Mouse (Mus musculus) limb, embryonic 14.5 days (tissue): ENCODE data around the gene Gm10750. TPM values are rescaled to one million over a fixed set of nuclear protein-coding genes. Genes with fewer than 3 reads are reported as not detected.
"Not testable (repeated sequence)": the region's sequence is repeated elsewhere in the genome, so short reads cannot be mapped to it uniquely, and the experiment has no call there.

ENCODE experiments used
- ATAC-seq: fragments of 200-750 bp; cut with Nextera tagmentation; 2 replicates; pipeline ENCODE4 v1.8.0; 2017; ENCODE audit warnings: low read depth, moderate number of reproducible peaks, moderate TSS enrichment; ENCODE audit not compliant: low FRiP score
- DNase-seq: peaks from one replicate; pipeline ENCODE4 v3.0.0-alpha.2; 2015; ENCODE audit warnings: low spot score
- H3K27ac ChIP-seq: fragments of 300-500 bp; sonication (generic); replicated peaks from 2 replicates; pipeline ENCODE4 v1.5.1; 2014; ENCODE audit warnings: low read depth, mild to moderate bottlenecking, low read length, moderate library complexity, mixed read lengths
- H3K27me3 ChIP-seq: fragments of 300-500 bp; sonication (generic); 2 replicates; pipeline ENCODE4 v1.6.1; 2014; ENCODE audit warnings: low read length, mixed read lengths; ENCODE audit not compliant: control insufficient read depth, insufficient read depth
- H3K36me3 ChIP-seq: fragments of 300-500 bp; sonication (generic); 2 replicates; pipeline ENCODE4 v1.6.1; 2014; ENCODE audit warnings: mild to moderate bottlenecking, low read length, moderate library complexity, mixed read lengths; ENCODE audit not compliant: control insufficient read depth, insufficient read depth
- H3K4me1 ChIP-seq: fragments of 300-500 bp; sonication (generic); 2 replicates; pipeline ENCODE4 v1.6.1; 2014; ENCODE audit warnings: antibody characterized with exemption, low read length, mixed read lengths; ENCODE audit not compliant: control insufficient read depth, insufficient read depth
- H3K4me2 ChIP-seq: fragments of 300-500 bp; sonication (generic); replicated peaks from 2 replicates; pipeline ENCODE4 v1.6.1; 2014; ENCODE audit warnings: low read depth, mild to moderate bottlenecking, low read length, moderate library complexity; ENCODE audit not compliant: severe bottlenecking
- H3K4me3 ChIP-seq: fragments of 300-500 bp; sonication (generic); replicated peaks from 2 replicates; pipeline ENCODE4 v1.5.1; 2014; ENCODE audit warnings: low read length
- H3K9ac ChIP-seq: fragments of 300-500 bp; sonication (generic); 2 replicates; pipeline ENCODE4 v1.6.1; 2014; ENCODE audit warnings: mild to moderate bottlenecking, low read depth, low read length, moderate library complexity; ENCODE audit not compliant: severe bottlenecking
- H3K9me3 ChIP-seq: fragments of 300-500 bp; sonication (generic); 2 replicates; pipeline ENCODE4 v1.6.1; 2016; ENCODE audit warnings: low read length; ENCODE audit not compliant: control insufficient read depth
- POLR2A ChIP-seq: fragments of 200-500 bp; IDR thresholded peaks from 2 replicates; pipeline ENCODE4 v1.8.0; 2012; ENCODE audit warnings: inconsistent platforms, mild to moderate bottlenecking, moderate library complexity, borderline replicate concordance; ENCODE audit not compliant: insufficient read depth, insufficient read length; ENCODE audit errors: extremely low read depth
- WGBS: fragments of 180-500 bp; shearing (Covaris S2); extraction: QIAGEN DNeasy Blood & Tissue Kit; methylation state at CpG from one replicate; pipeline ENCODE4 v1.1.7; 2014; 5-methylcytosine and 5-hydroxymethylcytosine counted together
- polyA plus RNA-seq, 2 experiments: library from polyadenylated mRNA; depleted of rRNA in 1 of 2; stranded (reverse) in 1 of 2; unstranded in 1 of 2; fragments of >200 nt; fragmentation: Nextera tagmentation in 1 of 2; extraction: Ambion mirVana in 1 of 2; gene quantifications; 2 replicates each; pipeline versions ENCODE4 v1.2.1 to v1.2.3; 2012 to 2014

Gene Gm10750
- polyA plus RNA-seq (2012; rRNA removed) (not detected in 2 replicates), polyA plus RNA-seq (2014; fragmentation: Nextera tagmentation; extraction: Ambion mirVana) (not detected in 2 replicates)

DNA sequence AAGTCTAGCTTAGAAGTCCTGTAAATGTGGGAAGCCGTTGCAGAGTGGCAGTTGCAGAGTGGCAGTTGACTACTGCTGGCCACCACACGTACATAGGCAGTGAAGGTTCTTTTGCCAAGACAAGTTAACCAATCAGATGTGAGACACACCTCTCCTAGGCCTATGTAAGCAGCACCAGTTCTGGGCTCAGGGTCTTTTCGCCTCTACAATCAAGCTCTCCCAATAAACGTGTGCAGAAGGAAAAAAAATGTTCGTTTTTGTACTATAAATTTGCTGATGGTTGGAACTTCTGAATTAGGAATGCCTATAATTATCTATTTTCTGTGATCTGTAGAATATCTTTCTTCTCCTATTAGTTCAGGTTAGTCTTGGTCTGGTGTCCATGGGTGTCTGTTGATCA, at the start of gene Gm10750:
Gm10750 (minus strand) TSS at position 101 of the 400 bp plus-strand sequence.
- ATAC-seq, H3K36me3 ChIP-seq: not testable (repeated sequence)

DNA sequence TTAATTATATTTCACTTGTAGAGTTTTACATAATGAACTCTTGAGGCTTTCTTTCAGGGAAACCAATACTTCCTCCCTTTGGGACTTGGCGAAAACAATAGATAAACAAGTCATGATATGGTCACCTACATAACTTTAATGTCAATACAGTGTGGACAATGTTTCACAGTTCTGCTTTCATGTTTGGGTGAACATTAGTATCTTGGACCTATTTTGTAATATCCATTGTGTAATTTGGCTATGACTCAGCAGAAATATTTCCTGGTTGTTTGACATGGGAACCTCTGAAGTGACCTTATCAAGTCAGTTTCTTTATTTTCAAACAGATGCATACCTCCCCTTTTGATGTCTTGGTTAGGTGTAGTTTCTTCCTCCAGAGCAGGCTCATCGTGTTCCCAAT, 12.2 kb downstream of the Gm10750 start:
- Histone ChIP-seq H3K9ac (no peak overlapping the region), H3K36me3 (no peaks in the 10 kb centered on the region), H3K4me3 (no peak overlapping the region), H3K4me2 (no peak overlapping the region), H3K9me3 (no peaks in the 10 kb centered on the region; the same call in 1 of the 2 replicates), H3K27ac (no peak overlapping the region), H3K27me3 (no peaks in the 10 kb centered on the region), H3K4me1 (no peaks in the 10 kb centered on the region)
- DNase-seq, result no peak
- no peak for ATAC-seq
- WGBS, result 81% methylated on average over 2 of the region's 2 CpGs
- no peak for TF ChIP-seq POLR2A

More for the DNA sequence above, at the start of gene Gm10750:
- not testable (repeated sequence) for H3K9me3 ChIP-seq, H3K4me2 ChIP-seq, DNase-seq, H3K27ac ChIP-seq, H3K9ac ChIP-seq, H3K27me3 ChIP-seq, H3K4me3 ChIP-seq, H3K4me1 ChIP-seq
- WGBS, result 70% methylated on average over 5 of the region's 5 CpGs

DNA sequence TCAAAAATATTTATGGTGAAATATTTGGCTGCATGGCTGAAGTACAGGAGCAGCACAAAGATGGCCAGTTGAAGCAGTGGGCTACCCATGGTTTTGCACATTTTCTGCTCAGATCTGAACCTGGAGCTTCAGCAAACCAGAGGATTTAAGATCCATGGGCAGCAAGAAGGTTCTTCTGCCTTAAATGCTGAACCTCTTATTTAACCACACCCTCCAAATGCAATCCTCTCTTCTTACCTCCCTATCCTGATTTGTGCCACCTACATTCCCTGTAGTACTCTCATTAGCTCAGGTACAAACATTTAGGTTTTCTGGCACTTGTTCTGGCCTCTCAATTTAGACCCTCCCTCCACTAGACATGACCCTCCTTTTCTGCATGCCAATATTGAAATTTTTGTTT, 13.9 kb downstream of the Gm10750 start, which contains the start of gene Gm1330:
Gm1330 (minus strand) TSS at position 101 of the 400 bp plus-strand sequence.
- Histone ChIP-seq H3K36me3 (no peaks in the 10 kb centered on the region), H3K27me3 (no peaks in the 10 kb centered on the region), H3K9ac (no peak within 1 kb of the TSS), H3K27ac (no peak within 1 kb of the TSS), H3K4me3 (no peak within 1 kb of the TSS), H3K4me1 (no peaks in the 10 kb centered on the region), H3K4me2 (no peak within 1 kb of the TSS), H3K9me3 (no peaks in the 10 kb centered on the region; the same call in 1 of the 2 replicates)
- DNase-seq (no peak), ATAC-seq (no peak)
- TF ChIP-seq POLR2A, result no peak

DNA sequence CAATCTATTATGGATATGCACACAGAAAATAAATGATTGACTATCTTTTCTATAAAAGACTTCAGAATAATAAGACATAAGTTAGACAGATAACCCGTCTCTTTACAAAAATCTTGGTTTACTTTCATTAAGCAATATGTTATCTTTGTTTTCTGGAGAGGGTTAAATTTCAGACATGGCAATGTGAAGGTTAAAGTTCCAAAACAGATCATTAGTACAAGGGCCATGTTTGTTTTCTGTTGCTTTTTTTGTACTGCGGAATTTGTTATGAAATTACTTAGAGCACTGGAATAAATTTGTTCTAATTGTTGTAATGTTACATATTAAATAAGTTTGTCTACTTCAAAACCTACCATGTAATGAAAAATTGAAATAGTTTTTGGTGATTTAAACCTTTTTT, 21.9 kb downstream of the Gm10750 start:
- no peaks in the 10 kb centered on the region for H3K4me1 ChIP-seq
- no peak overlapping the region for H3K4me3 ChIP-seq
- H3K36me3 ChIP-seq, result no peaks in the 10 kb centered on the region
- DNase-seq, result no peak
- no peak overlapping the region for H3K27ac ChIP-seq
- no peak for ATAC-seq
- H3K4me2 ChIP-seq, result no peak overlapping the region
- no peaks in the 10 kb centered on the region for H3K9me3 ChIP-seq
- no peaks in the 10 kb centered on the region for H3K27me3 ChIP-seq
- no peak overlapping the region for H3K9ac ChIP-seq
- WGBS, result 89% methylated on average over 2 of the region's 2 CpGs
- TF ChIP-seq POLR2A, result no peak

Other genes starting within 250 kb of the Gm10750 start
- gene Cst11, start 245.7 kb downstream of the Gm10750 start, polyA plus RNA-seq (2012; rRNA removed), result not detected in 2 replicates
- gene Cst11, start 245.7 kb downstream of the Gm10750 start, polyA plus RNA-seq (2014; fragmentation: Nextera tagmentation; extraction: Ambion mirVana), result not detected in 2 replicates
- not detected in 2 replicates for gene 8030411F24Rik, start 235.2 kb downstream of the Gm10750 start, polyA plus RNA-seq (2012; rRNA removed)
- not detected in 2 replicates for gene 8030411F24Rik, start 235.2 kb downstream of the Gm10750 start, polyA plus RNA-seq (2014; fragmentation: Nextera tagmentation; extraction: Ambion mirVana)
- gene Cst12, start 227.9 kb downstream of the Gm10750 start, polyA plus RNA-seq (2012; rRNA removed), result not detected in 2 replicates
- gene Cst12, start 227.9 kb downstream of the Gm10750 start, polyA plus RNA-seq (2014; fragmentation: Nextera tagmentation; extraction: Ambion mirVana), result not detected in 2 replicates
- gene Cst8, start 218.5 kb downstream of the Gm10750 start, polyA plus RNA-seq (2012; rRNA removed), result not detected in 2 replicates
- not detected in 2 replicates for gene Cst8, start 218.5 kb downstream of the Gm10750 start, polyA plus RNA-seq (2014; fragmentation: Nextera tagmentation; extraction: Ambion mirVana)
- not detected in 2 replicates for gene Cst13, start 197.2 kb downstream of the Gm10750 start, polyA plus RNA-seq (2012; rRNA removed)
- gene Cst13, start 197.2 kb downstream of the Gm10750 start, polyA plus RNA-seq (2014; fragmentation: Nextera tagmentation; extraction: Ambion mirVana), result not detected in 2 replicates
- gene Cst9, start 182.1 kb downstream of the Gm10750 start, polyA plus RNA-seq (2012; rRNA removed), result not detected in 2 replicates
- not detected in 2 replicates for gene Cst9, start 182.1 kb downstream of the Gm10750 start, polyA plus RNA-seq (2014; fragmentation: Nextera tagmentation; extraction: Ambion mirVana)
- 0.20 TPM in 1 of 2 replicates, not detected in the other for gene 9230104L09Rik, start 152.2 kb downstream of the Gm10750 start, polyA plus RNA-seq (2012; rRNA removed)
- not detected in 2 replicates for gene 9230104L09Rik, start 152.2 kb downstream of the Gm10750 start, polyA plus RNA-seq (2014; fragmentation: Nextera tagmentation; extraction: Ambion mirVana)
- gene Cst3, start 141.5 kb downstream of the Gm10750 start, polyA plus RNA-seq (2012; rRNA removed), result 413 and 416 TPM in 2 replicates
- 518 and 558 TPM in 2 replicates for gene Cst3, start 141.5 kb downstream of the Gm10750 start, polyA plus RNA-seq (2014; fragmentation: Nextera tagmentation; extraction: Ambion mirVana)
- gene Gm1330, start 14.0 kb downstream of the Gm10750 start, polyA plus RNA-seq (2012; rRNA removed), result not detected in 2 replicates
- not detected in 2 replicates for gene Gm1330, start 14.0 kb downstream of the Gm10750 start, polyA plus RNA-seq (2014; fragmentation: Nextera tagmentation; extraction: Ambion mirVana)